Mouse (Mus musculus): ENCODE measurements around the gene Olfr609. TPM values are rescaled to one million over a fixed set of nuclear protein-coding genes. Genes with fewer than 3 reads are reported as not detected.

The Olfr609 gene
- polyA plus RNA-seq, 1 experiment from 2014 or later = not detected

Other genes starting within 250 kb of the Olfr609 start
- gene Usp17ld, start 245.6 kb downstream of the Olfr609 start, polyA plus RNA-seq (2015; fragmentation: Nextera tagmentation; extraction: Ambion mirVana) = not detected in 2 replicates
- not detected in 2 replicates for gene Olfr596, start 192.4 kb downstream of the Olfr609 start, polyA plus RNA-seq (2015; fragmentation: Nextera tagmentation; extraction: Ambion mirVana)
- gene Olfr597, start 181.7 kb downstream of the Olfr609 start, polyA plus RNA-seq (2015; fragmentation: Nextera tagmentation; extraction: Ambion mirVana) = not detected in 2 replicates
- gene Olfr598, start 174.5 kb downstream of the Olfr609 start, polyA plus RNA-seq (2015; fragmentation: Nextera tagmentation; extraction: Ambion mirVana) = not detected in 2 replicates
- gene Olfr599, start 162.1 kb downstream of the Olfr609 start, polyA plus RNA-seq (2015; fragmentation: Nextera tagmentation; extraction: Ambion mirVana) = not detected in 2 replicates
- not detected in 2 replicates for gene Olfr600, start 148.4 kb downstream of the Olfr609 start, polyA plus RNA-seq (2015; fragmentation: Nextera tagmentation; extraction: Ambion mirVana)
- gene Olfr601, start 135.4 kb downstream of the Olfr609 start, polyA plus RNA-seq (2015; fragmentation: Nextera tagmentation; extraction: Ambion mirVana) = not detected in 2 replicates
- gene Olfr603, start 111.9 kb downstream of the Olfr609 start, polyA plus RNA-seq (2015; fragmentation: Nextera tagmentation; extraction: Ambion mirVana) = not detected in 2 replicates
- gene Usp17lc, start 83.0 kb downstream of the Olfr609 start, polyA plus RNA-seq (2015; fragmentation: Nextera tagmentation; extraction: Ambion mirVana) = not detected in 2 replicates
- gene Olfr605, start 52.6 kb downstream of the Olfr609 start, polyA plus RNA-seq (2015; fragmentation: Nextera tagmentation; extraction: Ambion mirVana) = not detected in 2 replicates
- not detected in 2 replicates for gene Olfr606, start 49.0 kb downstream of the Olfr609 start, polyA plus RNA-seq (2015; fragmentation: Nextera tagmentation; extraction: Ambion mirVana)
- 0.32 and 0.55 TPM in 2 replicates for gene Olfr607, start 33.9 kb downstream of the Olfr609 start, polyA plus RNA-seq (2015; fragmentation: Nextera tagmentation; extraction: Ambion mirVana)
- gene Olfr608, start 28.2 kb downstream of the Olfr609 start, polyA plus RNA-seq (2015; fragmentation: Nextera tagmentation; extraction: Ambion mirVana) = 0.91 and 1.2 TPM in 2 replicates
- not detected in 2 replicates for gene Olfr610, start 14.1 kb upstream of the Olfr609 start, polyA plus RNA-seq (2015; fragmentation: Nextera tagmentation; extraction: Ambion mirVana)
- not detected in 2 replicates for gene Olfr611, start 22.8 kb upstream of the Olfr609 start, polyA plus RNA-seq (2015; fragmentation: Nextera tagmentation; extraction: Ambion mirVana)
- not detected in 2 replicates for gene Olfr612, start 44.7 kb upstream of the Olfr609 start, polyA plus RNA-seq (2015; fragmentation: Nextera tagmentation; extraction: Ambion mirVana)
- not detected in 2 replicates for gene Olfr613, start 50.0 kb upstream of the Olfr609 start, polyA plus RNA-seq (2015; fragmentation: Nextera tagmentation; extraction: Ambion mirVana)
- not detected in 2 replicates for gene Olfr615, start 58.0 kb upstream of the Olfr609 start, polyA plus RNA-seq (2015; fragmentation: Nextera tagmentation; extraction: Ambion mirVana)
- gene Olfr616, start 71.1 kb upstream of the Olfr609 start, polyA plus RNA-seq (2015; fragmentation: Nextera tagmentation; extraction: Ambion mirVana) = not detected in 2 replicates
- gene Olfr617, start 75.0 kb upstream of the Olfr609 start, polyA plus RNA-seq (2015; fragmentation: Nextera tagmentation; extraction: Ambion mirVana) = not detected in 2 replicates
- gene Olfr618, start 92.0 kb upstream of the Olfr609 start, polyA plus RNA-seq (2015; fragmentation: Nextera tagmentation; extraction: Ambion mirVana) = not detected in 2 replicates
- gene Olfr619, start 102.5 kb upstream of the Olfr609 start, polyA plus RNA-seq (2015; fragmentation: Nextera tagmentation; extraction: Ambion mirVana) = not detected in 2 replicates
- gene Olfr620, start 114.5 kb upstream of the Olfr609 start, polyA plus RNA-seq (2015; fragmentation: Nextera tagmentation; extraction: Ambion mirVana) = not detected in 2 replicates
- not detected in 2 replicates for gene Olfr622, start 144.6 kb upstream of the Olfr609 start, polyA plus RNA-seq (2015; fragmentation: Nextera tagmentation; extraction: Ambion mirVana)
- gene Olfr623, start 165.6 kb upstream of the Olfr609 start, polyA plus RNA-seq (2015; fragmentation: Nextera tagmentation; extraction: Ambion mirVana) = not detected in 2 replicates
- gene Olfr624, start 173.1 kb upstream of the Olfr609 start, polyA plus RNA-seq (2015; fragmentation: Nextera tagmentation; extraction: Ambion mirVana) = 0.03 and 0.04 TPM in 2 replicates
- gene Olfr625-ps1, start 184.7 kb upstream of the Olfr609 start, polyA plus RNA-seq (2015; fragmentation: Nextera tagmentation; extraction: Ambion mirVana) = not detected in 2 replicates
- not detected in 2 replicates for gene Olfr243, start 216.6 kb upstream of the Olfr609 start, polyA plus RNA-seq (2015; fragmentation: Nextera tagmentation; extraction: Ambion mirVana)
- not detected in 2 replicates for gene Olfr628, start 232.3 kb upstream of the Olfr609 start, polyA plus RNA-seq (2015; fragmentation: Nextera tagmentation; extraction: Ambion mirVana)
- not detected in 2 replicates for gene Olfr629, start 246.9 kb upstream of the Olfr609 start, polyA plus RNA-seq (2015; fragmentation: Nextera tagmentation; extraction: Ambion mirVana)

All from heart, embryonic 16.5 days (tissue).